Mouse (Mus musculus): ENCODE data around the gene Cript. TPM values are rescaled to one million over a fixed set of nuclear protein-coding genes. Genes with fewer than 3 reads are reported as not detected.
"Not testable (repeated sequence)": the region's sequence is repeated elsewhere in the genome, so short reads cannot be mapped to it uniquely, and the experiment has no call there.

Gene Cript
- total RNA-seq, 2 experiments from 2014 or later, result 49.9 to 52.7 TPM

- DNase-seq, result peak; percentile 65
Observed at GRCm38 (mm10) chr17:87049696-87050095, 24.3 kb downstream of the Cript start.

GRCm38 (mm10) chr17:87050469-87051175 lies 25.3 kb downstream of the Cript start:
- peak; percentile 89 for DNase-seq

GRCm38 (mm10) chr17:87051652-87052051 lies 26.3 kb downstream of the Cript start:
- DNase-seq, result no peak

GRCm38 (mm10) chr17:87052432-87052831 lies 27.1 kb downstream of the Cript start:
- no peak for DNase-seq

GRCm38 (mm10) chr17:87053921-87054320 lies 28.6 kb downstream of the Cript start:
- DNase-seq, result peak; percentile 49

GRCm38 (mm10) chr17:87055051-87055459 lies 29.7 kb downstream of the Cript start:
- peak; percentile 83 for DNase-seq

GRCm38 (mm10) chr17:87055663-87056062 lies 30.3 kb downstream of the Cript start:
- DNase-seq, result no peak

GRCm38 (mm10) chr17:87056761-87057160 lies 31.4 kb downstream of the Cript start:
- DNase-seq, result no peak

- DNase-seq, result peak; percentile 54
Observed at GRCm38 (mm10) chr17:87057486-87058266, 32.3 kb downstream of the Cript start.

- no peak for DNase-seq
Observed at GRCm38 (mm10) chr17:87062639-87063038, 37.3 kb downstream of the Cript start.

GRCm38 (mm10) chr17:87063461-87063860 lies 38.1 kb downstream of the Cript start:
- DNase-seq, result peak; percentile 0

GRCm38 (mm10) chr17:87063969-87064368 lies 38.6 kb downstream of the Cript start:
- no peak for DNase-seq

GRCm38 (mm10) chr17:87068997-87069396 lies 43.6 kb downstream of the Cript start:
- DNase-seq, result peak; percentile 4

GRCm38 (mm10) chr17:87072183-87072582 lies 46.8 kb downstream of the Cript start:
- DNase-seq, result not testable (repeated sequence)

GRCm38 (mm10) chr17:87072766-87073440 lies 47.6 kb downstream of the Cript start:
- DNase-seq, result no peak

GRCm38 (mm10) chr17:87073470-87073869 lies 48.1 kb downstream of the Cript start:
- no peak for DNase-seq

GRCm38 (mm10) chr17:87078217-87078616 lies 52.9 kb downstream of the Cript start:
- not testable (repeated sequence) for DNase-seq

GRCm38 (mm10) chr17:87080724-87081123 lies 55.4 kb downstream of the Cript start:
- DNase-seq, result no peak

- no peak for DNase-seq
Observed at GRCm38 (mm10) chr17:87082547-87082946, 57.2 kb downstream of the Cript start.

- no peak for DNase-seq
Observed at GRCm38 (mm10) chr17:87083671-87084070, 58.3 kb downstream of the Cript start.

Data from adrenal gland, postnatal 10 days (tissue).